Mouse (Mus musculus): Measurements from ENCODE around the gene Nt5c2.

GRCm38 (mm10) chr19:46869049-46869448 lies 145.9 kb downstream of the Nt5c2 start:
- no peak for TF ChIP-seq CTCF (IDR thresholded peaks at IDR 0.05)
- TF ChIP-seq POLR2A (IDR thresholded peaks at IDR 0.05; ENCODE audit: insufficient read depth, low read depth, low read length) = no peak
- no peak for TF ChIP-seq EP300 (IDR thresholded peaks at IDR 0.05; ENCODE audit: insufficient read depth, low read depth, low read length)
